Mouse (Mus musculus) midbrain, postnatal 0 days (tissue): ENCODE results near the gene Cpm. TPM values are rescaled to one million over a fixed set of nuclear protein-coding genes. Genes with fewer than 3 reads are reported as not detected.

Source experiments
- ATAC-seq: fragments of 200-750 bp; cut with Nextera tagmentation; 2 replicates; pipeline ENCODE4 v1.8.0; 2017; ENCODE audit warnings: moderate number of reproducible peaks, mild to moderate bottlenecking, moderate TSS enrichment, moderate library complexity; ENCODE audit not compliant: low FRiP score
- DNase-seq: peaks from one replicate; pipeline ENCODE4 v3.0.0-alpha.2; 2015; ENCODE audit warnings: low spot score
- H3K27ac ChIP-seq: fragments of 300-500 bp; sonication (generic); 2 replicates; pipeline ENCODE4 v1.5.1; 2014; ENCODE audit warnings: low read depth, mild to moderate bottlenecking, low read length, mixed read lengths
- H3K27me3 ChIP-seq: fragments of 300-500 bp; sonication (generic); 2 replicates; pipeline ENCODE4 v1.6.1; 2014; ENCODE audit warnings: low read length, control low read depth, mixed read lengths; ENCODE audit not compliant: insufficient read depth
- H3K36me3 ChIP-seq: fragments of 300-500 bp; sonication (generic); 2 replicates; pipeline ENCODE4 v1.6.1; 2014; ENCODE audit warnings: low read length, control low read depth, mixed read lengths; ENCODE audit not compliant: insufficient read depth
- H3K4me1 ChIP-seq: fragments of 300-500 bp; sonication (generic); 2 replicates; pipeline ENCODE4 v1.6.1; 2014; ENCODE audit warnings: mild to moderate bottlenecking, control low read depth, antibody characterized with exemption, low read length, mixed read lengths; ENCODE audit not compliant: insufficient read depth
- H3K4me2 ChIP-seq: fragments of 300-500 bp; sonication (generic); 2 replicates; pipeline ENCODE4 v1.6.1; 2014; ENCODE audit warnings: low read depth, mild to moderate bottlenecking, low read length, mixed read lengths; ENCODE audit not compliant: poor library complexity, severe bottlenecking
- H3K4me3 ChIP-seq: fragments of 300-500 bp; sonication (generic); 2 replicates; pipeline ENCODE4 v1.5.1; 2014; ENCODE audit warnings: low read depth, mild to moderate bottlenecking, low read length, moderate library complexity
- H3K9ac ChIP-seq: fragments of 300-500 bp; sonication (generic); replicated peaks from 2 replicates; pipeline ENCODE4 v1.6.1; 2014; ENCODE audit warnings: mild to moderate bottlenecking, low read length, moderate library complexity, mixed read lengths; ENCODE audit not compliant: poor library complexity, severe bottlenecking
- H3K9me3 ChIP-seq: fragments of 300-500 bp; sonication (generic); 2 replicates; pipeline ENCODE4 v1.6.1; 2016; ENCODE audit warnings: low read length, control low read depth
- CTCF ChIP-seq: IDR thresholded peaks from 2 replicates; pipeline ENCODE4 v1.5.1; 2016; ENCODE audit warnings: antibody characterized with exemption, mild to moderate bottlenecking
- WGBS: fragments of 180-500 bp; shearing (Covaris S2); extraction: QIAGEN DNeasy Blood & Tissue Kit; methylation state at CpG from one replicate; pipeline ENCODE4 v1.1.7; 2014; 5-methylcytosine and 5-hydroxymethylcytosine counted together
- polyA plus RNA-seq: library from polyadenylated mRNA; unstranded; fragments of >200 nt; fragmentation: Nextera tagmentation; extraction: Ambion mirVana; gene quantifications from 2 replicates; pipeline ENCODE4 v1.2.1, GENCODE M21; 2015
- total RNA-seq: library from RNA; depleted of rRNA; stranded (reverse); fragments of >200 nt; gene quantifications from 2 replicates; pipeline ENCODE4 v1.2.3, GENCODE M21; 2014

The Cpm gene
- total and polyA plus RNA-seq, 2 experiments from 2014 or later: 3.9 to 7.9 TPM

GRCm38 (mm10) chr10:117672693-117673092 lies 43.4 kb downstream of the Cpm start:
- Histone ChIP-seq H3K4me3 (no peak overlapping the region), H3K9ac (no peak overlapping the region), H3K4me1 (no peaks in the 10 kb centered on the region), H3K9me3 (no peaks in the 10 kb centered on the region), H3K36me3 (no peaks in the 10 kb centered on the region), H3K27me3 (no peaks in the 10 kb centered on the region), H3K27ac (no peak overlapping the region), H3K4me2 (no peak overlapping the region)
- DNase-seq (peak; percentile 57), ATAC-seq (no peak)
- no peak for TF ChIP-seq CTCF
- 43% methylated on average over 7 of the region's 7 CpGs for WGBS

DNA sequence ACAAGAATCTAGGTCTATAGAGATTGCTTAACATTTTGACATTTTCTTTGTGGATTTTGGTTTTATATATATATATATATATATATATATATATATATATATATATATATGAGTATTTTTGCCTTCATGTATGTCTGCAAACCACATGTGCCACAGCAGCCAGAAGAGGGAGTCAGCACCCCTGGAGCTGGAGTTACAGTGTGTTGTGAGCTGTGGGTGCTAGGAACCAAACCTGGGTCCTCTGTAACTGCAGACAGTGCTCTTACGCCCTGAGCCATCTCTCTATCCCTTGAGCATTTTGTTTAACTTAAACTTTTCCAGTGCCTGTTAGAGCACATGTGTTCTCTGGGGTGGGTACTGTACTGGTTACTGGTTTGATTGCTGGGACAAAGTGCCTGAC lies 44.6 kb downstream of the Cpm start:
- Histone ChIP-seq H3K4me2 (no peak overlapping the region), H3K4me3 (no peak overlapping the region)
- WGBS: 95% methylated on average over 1 of the region's 1 CpGs

GRCm38 (mm10) chr10:117674359-117675019 lies 45.2 kb downstream of the Cpm start:
- TF ChIP-seq CTCF: no peak
- Histone ChIP-seq H3K9me3 (no peaks in the 10 kb centered on the region), H3K4me1 (no peaks in the 10 kb centered on the region), H3K4me2 (no peak overlapping the region), H3K4me3 (no peak overlapping the region), H3K27me3 (no peaks in the 10 kb centered on the region; the same call in 1 of the 2 replicates), H3K27ac (no peak overlapping the region), H3K9ac (no peak overlapping the region), H3K36me3 (no peaks in the 10 kb centered on the region)
- ATAC-seq (no peak), DNase-seq (no peak)
- 82% methylated on average over 3 of the region's 3 CpGs for WGBS

More for the DNA sequence above, 44.6 kb downstream of the Cpm start:
- Histone ChIP-seq H3K27ac (no peak overlapping the region), H3K9me3 (no peaks in the 10 kb centered on the region), H3K9ac (no peak overlapping the region), H3K36me3 (no peaks in the 10 kb centered on the region), H3K27me3 (no peaks in the 10 kb centered on the region; the same call in 1 of the 2 replicates), H3K4me1 (no peaks in the 10 kb centered on the region)
- TF ChIP-seq CTCF: no peak
- no peak for DNase-seq
- ATAC-seq: no peak

- H3K4me1 ChIP-seq: no peaks in the 10 kb centered on the region
- ATAC-seq (peak; percentile 88), DNase-seq (peak; percentile 98)
- H3K9ac ChIP-seq: peak overlapping the region; percentile 51; the same call in 1 of the 2 replicates
- WGBS: 33% methylated on average over 20 of the region's 20 CpGs
- H3K36me3 ChIP-seq: no peaks in the 10 kb centered on the region
- H3K9me3 ChIP-seq: no peaks in the 10 kb centered on the region
- H3K4me2 ChIP-seq: peak overlapping the region; percentile 54
- H3K4me3 ChIP-seq: peak overlapping the region; percentile 35
- H3K27ac ChIP-seq: peak overlapping the region; percentile 71
- H3K27me3 ChIP-seq: no peaks in the 10 kb centered on the region; the same call in 1 of the 2 replicates
- no peak for TF ChIP-seq CTCF
These were observed 46.1 kb downstream of the Cpm start for GRCm38 (mm10) chr10:117675096-117676035.

DNA sequence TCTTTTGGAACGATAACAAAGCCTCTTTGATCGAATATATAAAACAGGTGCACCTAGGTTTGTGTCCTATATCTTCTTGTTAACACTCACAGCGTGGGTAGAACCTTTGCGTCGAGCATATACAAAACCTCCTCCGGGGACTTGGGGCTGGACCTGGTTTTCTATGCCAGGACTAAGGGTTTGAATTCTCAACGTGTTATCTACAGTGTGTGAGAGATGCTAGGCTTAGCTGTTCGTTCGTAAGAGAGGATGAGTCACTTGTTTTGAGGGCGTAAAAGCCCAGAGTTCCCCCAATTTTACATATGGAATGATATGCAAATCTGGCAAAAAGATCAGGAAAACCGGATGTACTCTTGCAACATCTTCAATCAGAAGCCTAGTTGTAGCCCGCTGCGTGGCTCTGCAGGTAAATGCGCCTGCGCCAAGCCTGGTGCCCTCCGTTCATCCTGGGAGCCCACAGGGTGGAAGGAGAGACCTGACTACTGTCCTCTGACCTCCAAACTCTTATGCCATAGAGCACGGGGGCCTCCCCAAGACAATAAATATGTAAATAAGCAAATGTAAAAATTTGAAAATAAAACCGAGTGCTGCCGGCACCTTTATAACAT lies 46.8 kb downstream of the Cpm start:
- ATAC-seq: peak; percentile 76
- peak overlapping the region; percentile 35 for H3K4me3 ChIP-seq
- no peaks in the 10 kb centered on the region; the same call in 1 of the 2 replicates for H3K27me3 ChIP-seq
- H3K4me1 ChIP-seq: no peaks in the 10 kb centered on the region
- H3K36me3 ChIP-seq: no peaks in the 10 kb centered on the region
- peak overlapping the region; percentile 54 for H3K4me2 ChIP-seq
- H3K27ac ChIP-seq: peak overlapping the region; percentile 71
- H3K9me3 ChIP-seq: no peaks in the 10 kb centered on the region
- WGBS: 27% methylated on average over 19 of the region's 19 CpGs
- no peak for TF ChIP-seq CTCF
- peak overlapping the region; percentile 51 for H3K9ac ChIP-seq
- DNase-seq: peak; percentile 70
